Mouse (Mus musculus): ENCODE data around the gene Ppm1n.

Ppm1n gene

GRCm38 (mm10) chr7:19301461-19302263 lies 21.8 kb upstream of the Ppm1n start:
- ChIA-PET POLR2A (interaction anchor here (0.6 to 2.6 kb wide), 29 partner anchors 8 to 283 kb away, joined by 3 to 14 read pairs (median 4); partner anchors contain the start of genes Ercc1 (in 3 of the 4), Fosb (in 3 of the 4), Cd3eap (in 1 of the 4) and Fbxo46 (in 1 of the 4)), CTCF (interaction anchor here (0.6 to 3.9 kb wide), 62 partner anchors 8 to 398 kb away, joined by 3 to 43 read pairs (median 4); partner anchors contain the start of genes Fosb (in 4 of the 4), Cd3eap (in 1 of the 4), Eml2 (in 1 of the 4) and Ercc1 (in 1 of the 4))

GRCm38 (mm10) chr7:19300501-19301421 lies 20.9 kb upstream of the Ppm1n start:
- CTCF ChIA-PET, result interaction anchor here (0.6 to 3.9 kb wide), 66 partner anchors 9 to 502 kb away, joined by 3 to 43 read pairs (median 4); partner anchors contain the start of genes Fosb (in 4 of the 4), Cd3eap (in 1 of the 4), Eml2 (in 1 of the 4) and Ercc1 (in 1 of the 4)
- POLR2A ChIA-PET, result interaction anchor here in 3 of 4 experiments (0.6 to 2.6 kb wide), 30 partner anchors 9 to 282 kb away, joined by 3 to 14 read pairs (median 4); partner anchors contain the start of genes Ercc1 (in 3 of the 3), Fosb (in 3 of the 3), Cd3eap (in 1 of the 3) and Fbxo46 (in 1 of the 3)

GRCm38 (mm10) chr7:19299194-19299593 lies 19.3 kb upstream of the Ppm1n start:
- CTCF ChIA-PET, result interaction anchor here (0.5 to 3.9 kb wide), 42 partner anchors 9 to 460 kb away, joined by 3 to 43 read pairs (median 3); partner anchors contain the start of genes Cd3eap (in 1 of the 4), Ercc1 (in 1 of the 4), Fbxo46 (in 1 of the 4) and Fosb (in 1 of the 4)
- POLR2A ChIA-PET, result interaction anchor here in 3 of 4 experiments (0.6 to 2.2 kb wide), 8 partner anchors 9 to 135 kb away, joined by 3 to 13 read pairs (median 4); partner anchors contain the start of gene Fosb (in 2 of the 3)

- ChIA-PET CTCF (interaction anchor here in 3 of 4 experiments (0.6 to 1.5 kb wide), 8 partner anchors 11 to 119 kb away, joined by 3 to 5 read pairs (median 4); partner anchors contain the start of genes Ercc1 (in 1 of the 3) and Fosb (in 1 of the 3)), POLR2A (interaction anchor here in 1 of 4 experiments (1.0 to 1.1 kb wide), 2 partner anchors 12 to 58 kb away, joined by 3 to 4 read pairs; no protein-coding TSS in a partner anchor)
Measured at GRCm38 (mm10) chr7:19297794-19298193, 17.9 kb upstream of the Ppm1n start.

- CTCF ChIA-PET, result interaction anchor here in 3 of 4 experiments (0.6 to 1.5 kb wide), 9 partner anchors 10 to 269 kb away, joined by 3 to 5 read pairs (median 4); partner anchors contain the start of genes Ercc1 (in 1 of the 3) and Fosb (in 1 of the 3)
- POLR2A ChIA-PET, result interaction anchor here in 2 of 4 experiments (0.7 to 1.1 kb wide), 3 partner anchors 8 to 57 kb away, joined by 3 to 4 read pairs (median 4); no protein-coding TSS in a partner anchor
Measured at GRCm38 (mm10) chr7:19297034-19297433, 17.2 kb upstream of the Ppm1n start.

- ChIA-PET POLR2A (interaction anchor here in 2 of 4 experiments (0.6 to 3.2 kb wide), 16 partner anchors 9 to 266 kb away, joined by 3 to 17 read pairs (median 4); partner anchors contain the start of genes Cd3eap (in 1 of the 2), Eml2 (in 1 of the 2), Fosb (in 1 of the 2) and Ppp1r13l (in 1 of the 2)), CTCF (interaction anchor here (0.5 to 2.0 kb wide), 47 partner anchors 8 to 338 kb away, joined by 3 to 23 read pairs (median 4); partner anchors contain the start of genes Cd3eap (in 1 of the 4), Ercc1 (in 1 of the 4) and Ppp1r13l (in 1 of the 4))
Measured at GRCm38 (mm10) chr7:19295503-19296185, 15.8 kb upstream of the Ppm1n start.

- POLR2A ChIA-PET, result interaction anchor here (0.6 to 1.9 kb wide), 27 partner anchors 8 to 530 kb away, joined by 3 to 8 read pairs (median 4); partner anchors contain the start of genes Fosb (in 2 of the 4), Cd3eap (in 1 of the 4), Ppm1n (in 1 of the 4) and Ppp1r13l (in 1 of the 4)
- CTCF ChIA-PET, result interaction anchor here (0.5 to 2.2 kb wide), 27 partner anchors 10 to 458 kb away, joined by 3 to 12 read pairs (median 4); partner anchors contain the start of gene Ppm1n (in 1 of the 4)
Measured at GRCm38 (mm10) chr7:19290969-19291596, 11.2 kb upstream of the Ppm1n start.

- ChIA-PET POLR2A (interaction anchor here in 2 of 4 experiments (1.4 to 2.1 kb wide), 3 partner anchors 9 to 109 kb away, joined by 3 to 5 read pairs (median 4); partner anchors contain the start of gene Eml2 (in 1 of the 2)), CTCF (interaction anchor here (0.6 to 3.9 kb wide), 10 partner anchors 11 to 385 kb away, joined by 3 to 23 read pairs (median 3); partner anchors contain the start of gene Ercc1 (in 1 of the 4))
Measured at GRCm38 (mm10) chr7:19284763-19285162, 4.9 kb upstream of the Ppm1n start.

- POLR2A ChIA-PET, result interaction anchor here in 3 of 4 experiments (0.6 to 1.3 kb wide), 13 partner anchors 8 to 68 kb away, joined by 3 to 6 read pairs (median 4); partner anchors contain the start of gene Vasp (in 1 of the 3)
- CTCF ChIA-PET, result interaction anchor here (0.5 to 3.3 kb wide), 23 partner anchors 12 to 117 kb away, joined by 3 to 11 read pairs (median 4); partner anchors contain the start of genes Eml2 (in 1 of the 4), Ercc1 (in 1 of the 4), Gipr (in 1 of the 4) and Opa3 (in 1 of the 4)
Measured at GRCm38 (mm10) chr7:19283406-19283804, 3.5 kb upstream of the Ppm1n start.

GRCm38 (mm10) chr7:19282791-19283405 lies 3.0 kb upstream of the Ppm1n start:
- ChIA-PET POLR2A (interaction anchor here in 3 of 4 experiments (0.6 to 1.3 kb wide), 13 partner anchors 8 to 68 kb away, joined by 3 to 6 read pairs (median 4); partner anchors contain the start of gene Vasp (in 1 of the 3)), CTCF (interaction anchor here in 3 of 4 experiments (0.6 to 3.3 kb wide), 20 partner anchors 13 to 117 kb away, joined by 3 to 11 read pairs (median 4); partner anchors contain the start of genes Eml2 (in 1 of the 3), Ercc1 (in 1 of the 3), Gipr (in 1 of the 3) and Opa3 (in 1 of the 3))

GRCm38 (mm10) chr7:19282385-19282784 lies 2.5 kb upstream of the Ppm1n start, which contains the start of gene Rtn2:
Gene Rtn2, plus strand, starts transcription at chr7:19282624.
- ChIA-PET POLR2A (interaction anchor here in 3 of 4 experiments (0.6 to 6.4 kb wide), 15 partner anchors 9 to 107 kb away, joined by 3 to 58 read pairs (median 5); partner anchors contain the start of genes Eml2 (in 1 of the 3) and Vasp (in 1 of the 3)), CTCF (interaction anchor here (0.7 to 4.5 kb wide), 31 partner anchors 11 to 177 kb away, joined by 3 to 53 read pairs (median 6); partner anchors contain the start of genes Eml2 (in 2 of the 4), Cd3eap (in 1 of the 4), Ercc1 (in 1 of the 4) and Gipr (in 1 of the 4))

- CTCF ChIA-PET, result interaction anchor here (0.5 to 4.5 kb wide), 45 partner anchors 9 to 486 kb away, joined by 3 to 53 read pairs (median 5); partner anchors contain the start of genes Eml2 (in 3 of the 4), Cd3eap (in 1 of the 4), Ercc1 (in 1 of the 4) and Fbxo46 (in 1 of the 4)
- POLR2A ChIA-PET, result interaction anchor here in 3 of 4 experiments (0.6 to 6.4 kb wide), 32 partner anchors 10 to 417 kb away, joined by 3 to 58 read pairs (median 4); partner anchors contain the start of genes Vasp (in 3 of the 3), Eml2 (in 2 of the 3), Apoe (in 1 of the 3) and Opa3 (in 1 of the 3)
Measured at GRCm38 (mm10) chr7:19281680-19282304, 1.9 kb upstream of the Ppm1n start.

GRCm38 (mm10) chr7:19279052-19279451 lies 812 bp downstream of the Ppm1n start:
- ChIA-PET POLR2A (interaction anchor here (0.7 to 6.4 kb wide), 42 partner anchors 9 to 143 kb away, joined by 3 to 58 read pairs (median 4); partner anchors contain the start of genes Eml2 (in 2 of the 4), Ercc1 (in 1 of the 4), Fosb (in 1 of the 4) and Ppp1r13l (in 1 of the 4)), CTCF (interaction anchor here in 3 of 4 experiments (0.6 to 4.5 kb wide), 30 partner anchors 7 to 186 kb away, joined by 3 to 53 read pairs (median 4); partner anchors contain the start of genes Eml2 (in 2 of the 3), Fosb (in 1 of the 3) and Vasp (in 1 of the 3))

Data from embryonic stem cell, embryonic (primary cell).